Mouse (Mus musculus): ENCODE results near the gene Ccdc69. TPM values are rescaled to one million over a fixed set of nuclear protein-coding genes. Genes with fewer than 3 reads are reported as not detected.

Gene Ccdc69
- total and polyA plus RNA-seq, 2 experiments, result 0.43 to 0.55 TPM

GRCm38 (mm10) chr11:55032286-55032685 is 45.6 kb downstream of the Ccdc69 start:
- no peaks in the 10 kb centered on the region for H3K36me3 ChIP-seq (ENCODE audit: control insufficient read depth, insufficient read depth, low read length)
- no peaks in the 10 kb centered on the region for H3K27me3 ChIP-seq (ENCODE audit: control insufficient read depth, insufficient read depth, low read length)
- H3K4me1 ChIP-seq (ENCODE audit: control insufficient read depth, insufficient read depth, low read length), result peaks cover 22% of the 10 kb centered on the region
- 6% methylated on average over 5 of the region's 5 CpGs for WGBS
- no peak for DNase-seq (ENCODE audit: extremely low read depth, low read depth, low spot score)
- 0 out of 2 replicates have a peak overlapping the region, but pooled peaks have one; percentile 18 for H3K27ac ChIP-seq (replicated peaks; ENCODE audit: insufficient read depth, low read depth, low read length)
- no peak for TF ChIP-seq CTCF (IDR thresholded peaks at IDR 0.05; ENCODE audit: low read depth, low read length)
- H3K4me3 ChIP-seq (ENCODE audit: insufficient read depth, low read depth, low read length), result peak overlapping the region; percentile 87
- H3K9ac ChIP-seq (ENCODE audit: low read depth, low read length), result peak overlapping the region; percentile 62
- H3K79me2 ChIP-seq (ENCODE audit: control insufficient read depth, insufficient read depth, low read length), result peaks cover 27% of the 10 kb centered on the region

GRCm38 (mm10) chr11:55031991-55032280 is 46.0 kb downstream of the Ccdc69 start:
- Histone ChIP-seq H3K27me3 (ENCODE audit: control insufficient read depth, insufficient read depth, low read length) (no peaks in the 10 kb centered on the region), H3K27ac (replicated peaks; ENCODE audit: insufficient read depth, low read depth, low read length) (no peak overlapping the region), H3K9ac (ENCODE audit: low read depth, low read length) (no peak overlapping the region; the same call in 1 of the 2 replicates), H3K4me1 (ENCODE audit: control insufficient read depth, insufficient read depth, low read length) (peaks cover 24% of the 10 kb centered on the region), H3K79me2 (ENCODE audit: control insufficient read depth, insufficient read depth, low read length) (peaks cover 27% of the 10 kb centered on the region), H3K36me3 (ENCODE audit: control insufficient read depth, insufficient read depth, low read length) (no peaks in the 10 kb centered on the region), H3K4me3 (ENCODE audit: insufficient read depth, low read depth, low read length) (no peak overlapping the region; the same call in 1 of the 2 replicates)
- TF ChIP-seq CTCF (IDR thresholded peaks at IDR 0.05; ENCODE audit: low read depth, low read length), result no peak
- TF ChIP-seq POLR2A (IDR thresholded peaks at IDR 0.05; ENCODE audit: extremely low read depth, insufficient read depth, low read length), result no peak
- WGBS, result 17% methylated on average over 3 of the region's 4 CpGs
- no peak for DNase-seq (ENCODE audit: extremely low read depth, low read depth, low spot score)

- no peaks in the 10 kb centered on the region for H3K36me3 ChIP-seq (ENCODE audit: control insufficient read depth, insufficient read depth, low read length)
- H3K27ac ChIP-seq (replicated peaks; ENCODE audit: insufficient read depth, low read depth, low read length), result 0 out of 2 replicates have a peak overlapping the region, but pooled peaks have one; percentile 13
- no peak overlapping the region; the same call in 1 of the 2 replicates for H3K9ac ChIP-seq (ENCODE audit: low read depth, low read length)
- H3K4me1 ChIP-seq (ENCODE audit: control insufficient read depth, insufficient read depth, low read length), result peaks cover 29% of the 10 kb centered on the region
- H3K27me3 ChIP-seq (ENCODE audit: control insufficient read depth, insufficient read depth, low read length), result no peaks in the 10 kb centered on the region
- TF ChIP-seq POLR2A (IDR thresholded peaks at IDR 0.05; ENCODE audit: extremely low read depth, insufficient read depth, low read length) (no peak), CTCF (IDR thresholded peaks at IDR 0.05; ENCODE audit: low read depth, low read length) (no peak)
- peaks cover 30% of the 10 kb centered on the region for H3K79me2 ChIP-seq (ENCODE audit: control insufficient read depth, insufficient read depth, low read length)
- DNase-seq (ENCODE audit: extremely low read depth, low read depth, low spot score), result no peak
- 53% methylated on average over 10 of the region's 10 CpGs for WGBS
- H3K4me3 ChIP-seq (ENCODE audit: insufficient read depth, low read depth, low read length), result no peak overlapping the region
Observed at GRCm38 (mm10) chr11:55031211-55031990, 46.5 kb downstream of the Ccdc69 start.

GRCm38 (mm10) chr11:55028509-55028908 is 49.4 kb downstream of the Ccdc69 start:
- H3K4me1 ChIP-seq (ENCODE audit: control insufficient read depth, insufficient read depth, low read length), result peaks cover 34% of the 10 kb centered on the region
- no peaks in the 10 kb centered on the region for H3K27me3 ChIP-seq (ENCODE audit: control insufficient read depth, insufficient read depth, low read length)
- DNase-seq (ENCODE audit: extremely low read depth, low read depth, low spot score), result peak; percentile 91
- TF ChIP-seq CTCF (IDR thresholded peaks at IDR 0.05; ENCODE audit: low read depth, low read length), result no peak
- TF ChIP-seq POLR2A (IDR thresholded peaks at IDR 0.05; ENCODE audit: extremely low read depth, insufficient read depth, low read length), result no peak
- WGBS, result 9% methylated on average over 2 of the region's 2 CpGs
- H3K4me3 ChIP-seq (ENCODE audit: insufficient read depth, low read depth, low read length), result no peak overlapping the region
- peaks cover 32% of the 10 kb centered on the region for H3K79me2 ChIP-seq (ENCODE audit: control insufficient read depth, insufficient read depth, low read length)
- no peaks in the 10 kb centered on the region for H3K36me3 ChIP-seq (ENCODE audit: control insufficient read depth, insufficient read depth, low read length)
- peak overlapping the region; percentile 96 for H3K27ac ChIP-seq (replicated peaks; ENCODE audit: insufficient read depth, low read depth, low read length)
- H3K9ac ChIP-seq (ENCODE audit: low read depth, low read length), result no peak overlapping the region

GRCm38 (mm10) chr11:55027204-55027855 is 50.6 kb downstream of the Ccdc69 start:
- Histone ChIP-seq H3K27ac (replicated peaks; ENCODE audit: insufficient read depth, low read depth, low read length) (peak overlapping the region; percentile 96), H3K9ac (ENCODE audit: low read depth, low read length) (no peak overlapping the region), H3K4me3 (ENCODE audit: insufficient read depth, low read depth, low read length) (no peak overlapping the region), H3K79me2 (ENCODE audit: control insufficient read depth, insufficient read depth, low read length) (peaks cover 24% of the 10 kb centered on the region), H3K36me3 (ENCODE audit: control insufficient read depth, insufficient read depth, low read length) (no peaks in the 10 kb centered on the region), H3K27me3 (ENCODE audit: control insufficient read depth, insufficient read depth, low read length) (no peaks in the 10 kb centered on the region), H3K4me1 (ENCODE audit: control insufficient read depth, insufficient read depth, low read length) (peaks cover 37% of the 10 kb centered on the region)
- peak; percentile 35 for DNase-seq (ENCODE audit: extremely low read depth, low read depth, low spot score)
- WGBS, result 86% methylated on average over 2 of the region's 2 CpGs
- TF ChIP-seq CTCF (IDR thresholded peaks at IDR 0.05; ENCODE audit: low read depth, low read length) (no peak), POLR2A (IDR thresholded peaks at IDR 0.05; ENCODE audit: extremely low read depth, insufficient read depth, low read length) (no peak)
